Mouse (Mus musculus) cerebellum, adult 2 months (tissue): Measurements from ENCODE around the gene Zfp36l1.

Experiments used
- CTCF ChIP-seq: fragments of 200-500 bp; IDR thresholded peaks from 2 replicates; pipeline ENCODE4 v1.5.1; 2011; ENCODE audit warnings: low read depth, mild to moderate bottlenecking, control low read depth, low read length, moderate library complexity, borderline replicate concordance; ENCODE audit not compliant: insufficient read depth
- POLR2A ChIP-seq: fragments of 200-500 bp; IDR thresholded peaks from 2 replicates; pipeline ENCODE4 v1.6.1; 2011; ENCODE audit warnings: low read length, control low read depth, borderline replicate concordance; ENCODE audit not compliant: insufficient read depth

GRCm38 (mm10) chr12:80106896-80107667 is 5.7 kb downstream of the Zfp36l1 start:
- no peak for TF ChIP-seq CTCF
- TF ChIP-seq POLR2A, result no peak
